Mouse (Mus musculus): Measurements from ENCODE around the gene Ciz1. TPM values are rescaled to one million over a fixed set of nuclear protein-coding genes. Genes with fewer than 3 reads are reported as not detected.

Ciz1 gene
- 54.9 and 66.7 TPM in 2 replicates for polyA plus RNA-seq (2015; fragmentation: Nextera tagmentation; extraction: Ambion mirVana)

- no peaks in the 10 kb centered on the region for H3K36me3 ChIP-seq (ENCODE audit: insufficient read depth, low read length)
- H3K27ac ChIP-seq (ENCODE audit: low read length) = no peak within 1 kb of the TSS
- H3K4me3 ChIP-seq (ENCODE audit: low read length) = peak within 1 kb of the TSS; percentile 65
- peak within 1 kb of the TSS; percentile 95 for H3K4me2 ChIP-seq (replicated peaks; ENCODE audit: low read depth, low read length)
- peak; percentile 25 for ATAC-seq (ENCODE audit: low FRiP score, low TSS enrichment)
- H3K4me1 ChIP-seq (ENCODE audit: insufficient read depth, low read length) = peaks cover 18% of the 10 kb centered on the region
- no peaks in the 10 kb centered on the region for H3K9me3 ChIP-seq (ENCODE audit: low read length)
- peak within 1 kb of the TSS; percentile 71 for H3K9ac ChIP-seq (replicated peaks; ENCODE audit: low read length)
- no peaks in the 10 kb centered on the region for H3K27me3 ChIP-seq (ENCODE audit: insufficient read depth, low read length)
- under 1% methylated on average over 36 of the region's 52 CpGs for WGBS
Observed at GRCm38 (mm10) chr2:32352151-32353006, at the start of gene Ciz1. Gene Ciz1, plus strand, starts transcription at chr2:32352327.

GRCm38 (mm10) chr2:32302952-32303351 lies 49.2 kb upstream of the Ciz1 start:
- no peak overlapping the region for H3K9ac ChIP-seq (replicated peaks; ENCODE audit: low read length)
- peaks cover 77% of the 10 kb centered on the region for H3K36me3 ChIP-seq (ENCODE audit: insufficient read depth, low read length)
- 87% methylated on average over 9 of the region's 10 CpGs for WGBS
- H3K4me3 ChIP-seq (ENCODE audit: low read length) = no peak overlapping the region
- no peak overlapping the region for H3K4me2 ChIP-seq (replicated peaks; ENCODE audit: low read depth, low read length)
- no peak overlapping the region for H3K27ac ChIP-seq (ENCODE audit: low read length)
- no peaks in the 10 kb centered on the region for H3K9me3 ChIP-seq (ENCODE audit: low read length)
- no peak for ATAC-seq (ENCODE audit: low FRiP score, low TSS enrichment)
- no peaks in the 10 kb centered on the region for H3K27me3 ChIP-seq (ENCODE audit: insufficient read depth, low read length)
- H3K4me1 ChIP-seq (ENCODE audit: insufficient read depth, low read length) = no peaks in the 10 kb centered on the region

GRCm38 (mm10) chr2:32304145-32304832 lies 47.8 kb upstream of the Ciz1 start:
- peak; percentile 50; the same call in 1 of the 2 replicates for ATAC-seq (ENCODE audit: low FRiP score, low TSS enrichment)
- H3K27me3 ChIP-seq (ENCODE audit: insufficient read depth, low read length) = no peaks in the 10 kb centered on the region
- H3K4me2 ChIP-seq (replicated peaks; ENCODE audit: low read depth, low read length) = no peak overlapping the region
- H3K4me1 ChIP-seq (ENCODE audit: insufficient read depth, low read length) = no peaks in the 10 kb centered on the region
- H3K9ac ChIP-seq (replicated peaks; ENCODE audit: low read length) = no peak overlapping the region
- no peak overlapping the region for H3K4me3 ChIP-seq (ENCODE audit: low read length)
- 49% methylated on average over 8 of the region's 8 CpGs for WGBS
- no peaks in the 10 kb centered on the region for H3K9me3 ChIP-seq (ENCODE audit: low read length)
- H3K27ac ChIP-seq (ENCODE audit: low read length) = no peak overlapping the region
- H3K36me3 ChIP-seq (ENCODE audit: insufficient read depth, low read length) = peaks cover 64% of the 10 kb centered on the region

DNA sequence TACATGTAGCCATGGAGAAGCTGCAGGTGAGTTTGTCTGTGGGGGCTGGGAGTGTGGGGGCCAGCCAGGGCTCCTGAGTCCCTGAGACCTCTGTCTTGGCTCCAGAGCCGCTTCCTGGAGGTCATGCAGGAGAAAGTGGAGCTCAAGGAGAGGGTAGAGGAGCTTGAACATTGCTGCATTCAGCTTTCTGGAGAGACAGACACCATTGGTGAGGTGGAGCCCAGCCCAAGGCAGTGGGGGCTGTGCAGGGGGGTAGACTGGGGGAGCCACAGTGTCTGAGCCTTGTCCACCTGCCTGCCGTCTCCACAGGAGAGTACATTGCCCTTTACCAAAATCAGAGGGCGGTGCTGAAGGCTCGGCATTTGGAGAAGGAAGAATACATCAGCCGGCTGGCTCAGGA lies 46.5 kb upstream of the Ciz1 start:
- no peaks in the 10 kb centered on the region for H3K9me3 ChIP-seq (ENCODE audit: low read length)
- H3K36me3 ChIP-seq (ENCODE audit: insufficient read depth, low read length) = peaks cover 53% of the 10 kb centered on the region
- WGBS = 87% methylated on average over 5 of the region's 5 CpGs

GRCm38 (mm10) chr2:32306176-32306575 lies 46.0 kb upstream of the Ciz1 start:
- Histone ChIP-seq H3K9ac (replicated peaks; ENCODE audit: low read length) (no peak overlapping the region), H3K4me2 (replicated peaks; ENCODE audit: low read depth, low read length) (no peak overlapping the region), H3K27ac (ENCODE audit: low read length) (no peak overlapping the region), H3K9me3 (ENCODE audit: low read length) (no peaks in the 10 kb centered on the region), H3K27me3 (ENCODE audit: insufficient read depth, low read length) (no peaks in the 10 kb centered on the region), H3K4me3 (ENCODE audit: low read length) (no peak overlapping the region), H3K36me3 (ENCODE audit: insufficient read depth, low read length) (peaks cover 51% of the 10 kb centered on the region), H3K4me1 (ENCODE audit: insufficient read depth, low read length) (peaks cover 9% of the 10 kb centered on the region)
- WGBS = 84% methylated on average over 9 of the region's 9 CpGs
- ATAC-seq (ENCODE audit: low FRiP score, low TSS enrichment) = no peak

More for the DNA sequence above, 46.5 kb upstream of the Ciz1 start:
- no peaks in the 10 kb centered on the region for H3K27me3 ChIP-seq (ENCODE audit: insufficient read depth, low read length)
- peaks cover 4% of the 10 kb centered on the region; the same call in 1 of the 2 replicates for H3K4me1 ChIP-seq (ENCODE audit: insufficient read depth, low read length)
- no peak for ATAC-seq (ENCODE audit: low FRiP score, low TSS enrichment)
- H3K27ac ChIP-seq (ENCODE audit: low read length) = no peak overlapping the region
- H3K4me3 ChIP-seq (ENCODE audit: low read length) = no peak overlapping the region
- no peak overlapping the region for H3K9ac ChIP-seq (replicated peaks; ENCODE audit: low read length)
- H3K4me2 ChIP-seq (replicated peaks; ENCODE audit: low read depth, low read length) = no peak overlapping the region

GRCm38 (mm10) chr2:32307247-32307798 lies 44.8 kb upstream of the Ciz1 start:
- no peak for ATAC-seq (ENCODE audit: low FRiP score, low TSS enrichment)
- Histone ChIP-seq H3K4me2 (replicated peaks; ENCODE audit: low read depth, low read length) (no peak overlapping the region), H3K27me3 (ENCODE audit: insufficient read depth, low read length) (no peaks in the 10 kb centered on the region), H3K4me1 (ENCODE audit: insufficient read depth, low read length) (peaks cover 19% of the 10 kb centered on the region), H3K9ac (replicated peaks; ENCODE audit: low read length) (no peak overlapping the region), H3K9me3 (ENCODE audit: low read length) (no peaks in the 10 kb centered on the region), H3K36me3 (ENCODE audit: insufficient read depth, low read length) (peaks cover 46% of the 10 kb centered on the region), H3K27ac (ENCODE audit: low read length) (no peak overlapping the region), H3K4me3 (ENCODE audit: low read length) (no peak overlapping the region)
- 68% methylated on average over 6 of the region's 6 CpGs for WGBS

- Histone ChIP-seq H3K4me2 (replicated peaks; ENCODE audit: low read depth, low read length) (no peak overlapping the region), H3K4me1 (ENCODE audit: insufficient read depth, low read length) (peaks cover 24% of the 10 kb centered on the region), H3K27me3 (ENCODE audit: insufficient read depth, low read length) (no peaks in the 10 kb centered on the region), H3K9me3 (ENCODE audit: low read length) (no peaks in the 10 kb centered on the region), H3K9ac (replicated peaks; ENCODE audit: low read length) (no peak overlapping the region), H3K4me3 (ENCODE audit: low read length) (no peak overlapping the region), H3K36me3 (ENCODE audit: insufficient read depth, low read length) (peaks cover 39% of the 10 kb centered on the region), H3K27ac (ENCODE audit: low read length) (no peak overlapping the region)
- WGBS = 56% methylated on average over 8 of the region's 8 CpGs
- ATAC-seq (ENCODE audit: low FRiP score, low TSS enrichment) = no peak
Observed at GRCm38 (mm10) chr2:32307941-32308760, 44.0 kb upstream of the Ciz1 start.

DNA sequence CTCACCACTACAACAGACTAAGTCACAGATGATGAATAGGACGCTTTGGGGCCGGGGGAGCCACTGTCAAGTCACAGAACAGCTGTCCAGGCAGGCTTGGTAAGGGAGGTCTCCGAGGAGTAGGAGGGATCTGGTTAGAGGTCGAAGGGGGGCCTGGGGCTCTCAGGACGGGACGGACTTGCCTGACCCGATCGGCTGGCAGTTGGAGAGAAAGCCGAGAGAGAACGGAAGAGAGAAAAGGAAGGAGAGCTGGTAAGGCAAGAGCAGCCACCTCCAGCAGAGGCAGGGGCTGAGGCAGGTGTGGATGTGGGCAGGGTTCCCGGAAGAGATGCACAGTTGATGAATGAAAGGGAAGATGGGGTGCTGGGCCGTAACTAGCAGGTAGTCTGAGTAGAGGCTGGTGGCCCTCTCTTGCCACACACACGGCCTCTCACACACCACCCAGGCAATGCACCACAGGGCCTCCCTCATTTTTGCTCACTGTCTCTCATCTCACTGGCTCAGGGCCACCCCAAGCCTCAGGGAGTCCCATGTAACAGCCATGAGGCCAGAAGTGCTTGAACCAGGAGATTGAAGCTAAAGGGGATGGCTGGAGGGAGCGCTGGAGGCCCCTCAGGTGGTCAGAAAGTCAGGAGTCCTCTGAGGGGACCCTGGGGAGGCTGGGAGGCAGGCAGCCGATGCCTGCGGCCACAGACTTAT lies 43.1 kb upstream of the Ciz1 start:
- ATAC-seq (ENCODE audit: low FRiP score, low TSS enrichment) = no peak
- WGBS = 86% methylated on average over 16 of the region's 16 CpGs
- no peak overlapping the region for H3K4me3 ChIP-seq (ENCODE audit: low read length)

More for the DNA sequence above, 43.1 kb upstream of the Ciz1 start:
- H3K4me2 ChIP-seq (replicated peaks; ENCODE audit: low read depth, low read length) = no peak overlapping the region
- H3K36me3 ChIP-seq (ENCODE audit: insufficient read depth, low read length) = peaks cover 30% of the 10 kb centered on the region
- no peak overlapping the region for H3K27ac ChIP-seq (ENCODE audit: low read length)
- H3K4me1 ChIP-seq (ENCODE audit: insufficient read depth, low read length) = peaks cover 24% of the 10 kb centered on the region
- 0 out of 2 replicates have a peak overlapping the region, but pooled peaks have one; percentile 5 for H3K9ac ChIP-seq (replicated peaks; ENCODE audit: low read length)
- no peaks in the 10 kb centered on the region for H3K9me3 ChIP-seq (ENCODE audit: low read length)
- no peaks in the 10 kb centered on the region for H3K27me3 ChIP-seq (ENCODE audit: insufficient read depth, low read length)
